Mouse (Mus musculus): Measurements from ENCODE around the gene Gm42420.

Gm42420 gene

DNA sequence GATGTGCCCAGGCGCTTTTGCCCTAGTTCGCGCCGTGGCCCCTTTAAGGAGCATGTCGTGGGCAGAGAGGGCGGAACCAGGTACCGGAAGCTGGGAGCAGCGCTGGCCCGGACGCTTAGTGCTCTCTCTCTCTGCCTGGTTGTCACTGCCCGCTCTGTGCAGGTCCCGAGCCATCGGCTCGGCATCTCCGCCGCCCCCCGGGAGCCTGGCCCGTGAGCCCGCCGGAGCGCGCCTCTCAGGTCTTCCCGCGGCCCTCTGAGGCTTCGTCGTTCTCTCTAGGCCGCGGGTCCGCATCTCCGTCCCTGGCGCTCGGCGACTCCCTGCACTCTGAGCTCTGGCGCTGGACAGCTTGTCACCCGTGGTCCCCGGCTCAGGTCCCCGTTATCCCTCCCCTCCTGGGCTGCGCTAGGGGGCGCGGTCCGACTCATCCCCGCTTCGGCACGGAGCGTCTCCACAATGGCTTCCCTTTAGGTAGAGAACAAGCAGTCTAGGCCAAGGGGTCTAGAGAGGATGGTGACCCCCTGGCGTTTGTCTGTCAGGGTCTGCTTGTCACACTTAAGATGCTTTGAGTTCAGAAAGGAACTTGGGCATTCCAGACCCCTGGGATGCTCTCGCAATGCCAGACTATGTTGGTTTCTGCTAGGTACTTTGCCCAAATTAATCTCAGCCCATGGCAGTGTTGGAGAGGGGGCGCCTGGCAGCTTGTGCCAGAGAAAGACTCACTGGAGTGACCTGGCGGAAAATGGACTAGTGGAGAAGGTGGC, 11.6 kb upstream of the Gm42420 start, which contains the start of gene Adck2:
Gene Adck2, plus strand, starts transcription at position 83 of the 764 bp plus-strand sequence.
- peak in 1 of 2 experiments; percentile 74 for DNase-seq (ENCODE audit: low spot score in 2 of 2)

DNA sequence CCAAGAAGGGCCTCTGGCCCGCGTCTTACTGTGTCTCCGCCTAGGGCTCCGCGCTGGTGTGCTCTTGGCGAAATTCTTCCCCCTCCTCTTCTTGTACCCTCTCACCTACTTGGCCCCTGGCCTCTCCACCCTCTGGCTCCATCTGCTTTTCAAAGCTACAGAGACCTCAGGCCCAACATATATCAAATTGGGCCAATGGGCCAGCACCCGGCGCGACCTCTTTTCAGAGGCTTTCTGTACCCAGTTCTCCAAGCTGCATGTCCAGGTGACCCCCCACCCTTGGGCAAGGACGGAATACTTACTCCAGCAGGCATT, 11.0 kb upstream of the Gm42420 start:
- no peak for DNase-seq (ENCODE audit: low spot score in 2 of 2)

DNA sequence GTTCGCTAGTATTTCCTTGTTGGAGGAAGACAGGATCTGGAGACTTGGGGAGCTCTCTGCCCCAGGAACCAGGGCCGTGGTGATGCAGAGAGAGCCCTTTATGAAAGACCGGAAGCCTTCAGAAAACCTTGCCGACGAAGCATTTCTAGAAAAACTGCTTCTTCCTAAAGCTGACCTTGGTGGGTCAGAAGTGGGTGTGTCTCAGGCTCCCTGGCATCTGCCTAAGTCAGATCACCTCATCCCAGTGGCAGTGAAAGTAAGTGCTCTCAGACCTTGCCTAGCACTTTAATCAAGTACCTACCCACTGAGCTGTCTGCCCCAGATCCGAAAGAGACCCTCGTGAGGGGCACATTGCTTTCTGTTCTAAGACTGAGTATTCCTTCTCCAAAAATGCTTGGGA, 10.6 kb upstream of the Gm42420 start:
- no peak for DNase-seq (ENCODE audit: low spot score in 2 of 2)

DNA sequence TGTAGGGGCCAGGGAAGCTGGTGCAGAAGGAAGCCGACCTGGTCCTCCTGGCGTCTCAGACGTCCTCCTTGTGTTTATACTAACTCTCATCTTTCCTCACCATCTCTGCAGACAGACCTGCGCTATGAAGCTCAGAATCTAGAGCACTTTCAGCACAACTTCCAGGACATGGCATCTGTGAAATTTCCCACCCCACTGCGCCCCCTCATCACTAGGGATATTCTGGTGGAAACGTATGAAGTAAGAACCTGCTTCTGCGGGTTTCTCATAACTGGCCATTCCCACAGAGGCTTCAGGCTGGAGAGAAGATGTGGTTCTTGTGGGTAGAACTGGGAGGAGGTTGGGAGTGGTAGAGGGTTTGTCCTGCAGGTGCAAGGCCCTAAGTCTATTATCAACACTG, 6.0 kb upstream of the Gm42420 start:
- no peak for DNase-seq (ENCODE audit: low spot score in 2 of 2)

DNA sequence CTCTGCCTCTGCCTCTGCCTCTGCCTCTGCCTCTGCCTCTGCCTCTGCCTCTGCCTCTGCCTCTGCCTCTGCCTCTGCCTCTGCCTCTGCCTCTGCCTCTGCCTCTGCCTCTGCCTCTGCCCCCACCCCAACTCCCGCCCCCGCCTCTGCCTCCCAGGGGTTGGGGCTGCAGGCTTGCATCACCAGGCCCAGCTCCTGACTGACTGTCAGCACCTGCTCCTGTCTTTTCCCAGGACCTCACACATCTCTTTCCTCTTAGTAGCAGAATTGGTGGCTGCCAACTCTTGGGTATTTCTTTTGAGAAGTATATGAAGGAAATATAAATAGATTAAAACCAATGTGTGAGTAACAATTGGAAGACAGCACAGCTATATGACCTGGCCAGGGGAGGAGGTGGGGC, 5.0 kb upstream of the Gm42420 start:
- no peak for DNase-seq (ENCODE audit: low spot score in 2 of 2)

DNA sequence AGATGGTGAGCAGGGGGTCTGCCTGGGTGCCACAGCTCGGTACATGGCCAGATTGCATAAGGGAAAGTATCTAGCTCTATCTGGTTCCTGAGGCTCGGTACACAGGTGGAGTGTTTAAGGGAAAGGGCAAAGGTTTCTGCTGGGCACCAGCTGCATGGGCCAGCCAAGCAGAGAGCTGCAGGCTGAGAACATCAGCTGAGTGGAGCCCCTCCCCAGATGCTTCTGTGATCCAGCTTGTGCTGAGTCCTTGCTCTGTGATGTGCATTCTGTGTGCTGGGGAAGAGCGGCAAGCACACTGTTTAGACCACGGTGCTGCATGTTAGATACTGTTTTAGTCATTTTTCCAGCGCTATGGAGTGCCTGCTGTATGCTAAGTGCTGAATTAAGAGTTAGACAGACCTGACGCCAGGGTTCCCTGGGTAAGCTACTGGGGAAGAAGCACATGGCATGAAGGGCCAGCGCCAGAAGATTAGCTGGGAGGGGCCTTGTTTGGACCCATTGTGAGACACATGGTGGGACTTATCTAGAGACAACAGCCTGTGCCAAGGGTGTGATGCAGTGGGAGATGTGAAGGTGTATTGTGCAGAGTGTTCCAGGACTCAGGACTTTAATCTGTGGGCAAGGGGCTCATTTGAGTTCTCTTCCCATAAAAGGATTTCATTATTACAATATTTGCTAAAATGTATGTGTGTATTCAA, 4.3 kb upstream of the Gm42420 start:
- no peak for DNase-seq (ENCODE audit: low spot score in 2 of 2)

DNA sequence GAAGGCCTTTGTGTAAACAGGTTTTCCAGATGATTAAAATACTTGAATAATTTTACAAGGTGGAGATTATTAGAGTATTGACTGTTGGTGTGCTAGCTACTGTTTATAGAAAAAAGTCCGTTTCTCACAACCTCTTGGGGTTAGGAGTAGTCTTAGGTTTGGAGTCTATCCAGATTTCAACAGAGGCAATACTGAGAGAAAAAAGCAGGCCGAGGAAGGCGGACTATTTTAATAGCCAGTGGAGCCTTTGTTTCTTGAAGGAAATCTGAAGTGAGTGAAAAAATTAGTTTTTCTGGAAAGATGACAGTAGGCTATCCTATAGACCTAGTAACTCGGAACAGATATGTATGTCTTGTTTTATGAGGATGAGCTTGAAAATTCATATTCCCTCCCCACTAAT, 5.9 kb downstream of the Gm42420 start:
- no peak for DNase-seq (ENCODE audit: low spot score in 2 of 2)

DNA sequence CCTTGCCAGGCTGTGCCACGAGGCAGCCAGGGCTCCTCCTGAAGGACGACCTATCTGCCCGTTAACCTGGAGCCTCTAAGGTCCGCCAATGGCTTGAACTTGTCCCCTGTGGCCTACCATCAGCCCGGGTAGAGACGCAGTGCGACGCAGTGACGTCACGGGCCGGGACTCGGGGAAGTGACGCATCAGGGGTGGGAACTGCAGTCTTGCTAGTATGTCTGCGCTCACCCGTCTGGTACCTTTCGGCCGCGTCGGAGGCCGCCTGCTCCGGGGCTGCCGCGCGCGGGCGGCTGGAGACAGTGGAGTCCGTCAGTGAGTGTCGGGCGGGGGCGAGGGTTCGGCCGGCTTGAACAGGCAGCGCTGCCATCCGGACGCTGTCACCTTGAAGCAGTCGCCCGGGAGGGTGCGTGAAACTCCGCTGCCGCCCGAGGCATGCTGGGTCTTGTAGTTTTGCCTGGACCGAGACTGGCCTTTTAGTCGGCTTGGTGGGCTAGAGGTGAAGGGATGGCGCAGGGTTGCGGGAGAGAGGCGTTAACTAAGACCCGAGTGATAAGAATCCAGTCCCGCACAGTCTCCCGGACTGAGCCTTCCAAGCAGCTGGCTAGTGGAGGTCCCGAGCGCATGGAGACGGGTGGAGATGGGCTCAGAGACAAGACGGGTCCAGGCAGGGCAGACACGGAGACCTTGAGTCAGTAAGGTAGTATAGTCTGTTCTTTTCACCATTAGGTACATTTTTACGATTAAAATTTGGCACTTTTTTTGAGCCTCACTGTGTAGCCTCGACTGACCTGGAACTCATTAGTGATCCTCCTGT, 7.1 kb downstream of the Gm42420 start, which contains the start of gene Ndufb2:
Gene Ndufb2, plus strand, starts transcription at position 174 of the 814 bp plus-strand sequence.
- DNase-seq (ENCODE audit: low spot score in 2 of 2), result peak; percentile 84 to 96

DNA sequence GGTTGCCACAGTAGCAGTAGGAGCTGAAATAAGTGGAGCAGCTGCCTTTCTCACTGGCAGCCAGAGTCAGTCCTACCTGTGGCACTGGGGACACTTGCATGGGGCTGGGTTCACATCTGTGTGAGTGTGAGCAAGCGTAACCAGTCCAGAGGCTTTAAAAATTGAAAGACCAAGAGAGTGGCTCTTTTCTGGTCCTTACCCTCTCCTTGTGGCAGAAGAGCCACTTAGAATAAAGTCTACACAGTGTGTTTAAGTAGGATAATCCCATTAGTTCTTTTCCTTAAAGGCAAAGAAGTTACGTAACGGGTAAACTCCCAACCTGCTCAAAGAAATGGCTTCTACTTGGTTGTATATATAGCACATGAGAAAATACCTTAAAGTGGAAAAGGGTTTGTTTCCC, 15.3 kb downstream of the Gm42420 start:
- DNase-seq (ENCODE audit: low spot score in 2 of 2), result no peak

DNA sequence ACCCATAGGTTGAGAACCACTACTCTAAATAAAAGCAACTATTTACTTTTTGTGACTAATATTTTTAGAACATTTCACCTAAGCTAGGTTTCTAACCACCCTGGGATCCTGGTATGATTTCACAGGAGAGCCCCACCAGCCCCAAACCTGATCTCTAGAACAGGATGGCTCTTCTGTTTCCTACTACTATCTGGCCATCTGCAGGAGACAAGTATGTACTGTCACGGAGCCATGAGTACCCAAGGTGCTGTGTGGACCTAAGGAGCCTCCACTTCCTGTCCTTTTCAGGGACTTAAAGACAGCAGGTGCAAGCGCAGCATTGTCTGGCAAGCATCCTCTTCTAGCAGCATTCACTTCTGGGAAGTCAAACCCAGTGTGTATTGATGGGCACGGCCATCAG, 16.3 kb downstream of the Gm42420 start:
- no peak for DNase-seq (ENCODE audit: low spot score in 2 of 2)

DNA sequence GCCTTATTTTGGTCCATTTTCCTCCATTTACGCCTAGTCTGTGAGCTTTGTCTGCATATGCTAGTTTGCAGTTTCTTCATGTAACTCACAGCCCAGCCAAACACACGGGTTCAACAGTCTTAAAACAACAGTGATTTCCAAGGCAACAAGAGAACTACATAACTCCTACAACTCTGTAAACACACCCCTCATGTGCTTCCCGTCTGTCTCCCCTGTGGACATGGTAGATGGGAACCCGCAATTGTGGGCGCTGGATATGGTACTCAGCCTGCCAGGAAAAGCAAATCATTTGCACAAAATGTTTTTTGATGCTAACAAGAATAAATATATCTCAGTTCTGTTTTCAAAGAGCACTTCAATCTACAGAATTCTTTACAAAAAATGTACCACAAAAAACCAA, 19.0 kb downstream of the Gm42420 start:
- DNase-seq (ENCODE audit: low spot score in 2 of 2), result peak in 1 of 2 experiments; percentile 32

DNA sequence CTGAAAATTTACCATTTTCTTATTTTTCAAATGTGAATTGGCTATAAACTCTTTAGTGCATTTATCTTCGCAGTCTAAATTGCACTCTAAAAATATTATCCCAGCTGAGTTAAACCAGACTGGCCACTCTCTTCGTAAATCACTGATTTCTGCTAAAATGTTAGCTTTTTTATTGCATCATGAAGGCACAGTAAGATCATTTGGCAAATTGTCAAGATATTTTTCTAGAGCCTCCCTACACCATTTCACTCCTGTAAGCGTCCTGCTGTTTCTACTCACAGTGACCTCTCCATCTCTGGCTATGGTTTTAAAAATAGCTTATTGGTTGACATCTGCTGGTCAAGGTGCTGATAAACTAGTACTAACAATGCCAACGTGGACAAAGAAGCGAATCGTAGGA, 20.5 kb downstream of the Gm42420 start:
- no peak for DNase-seq (ENCODE audit: low spot score in 2 of 2)

DNA sequence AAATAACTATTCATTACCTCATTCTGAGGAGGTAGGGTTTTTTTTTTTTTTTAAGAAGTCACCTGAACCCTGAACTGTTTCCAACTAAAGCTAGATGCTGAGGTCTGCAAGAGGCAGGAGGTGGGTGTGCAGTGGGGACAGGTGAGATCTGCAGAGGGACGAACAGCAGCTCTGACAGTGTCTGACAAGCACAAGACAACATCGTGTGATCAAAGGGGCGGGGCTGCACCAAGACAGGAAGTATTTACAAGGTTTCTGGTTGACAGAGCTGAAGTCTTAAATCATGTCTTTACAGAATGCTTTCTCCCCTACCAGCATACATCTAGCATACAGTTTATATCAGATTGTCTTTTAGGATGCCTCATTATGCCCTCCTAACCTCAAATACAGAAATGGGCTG, 21.3 kb downstream of the Gm42420 start:
- DNase-seq (ENCODE audit: low spot score in 2 of 2), result no peak

DNA sequence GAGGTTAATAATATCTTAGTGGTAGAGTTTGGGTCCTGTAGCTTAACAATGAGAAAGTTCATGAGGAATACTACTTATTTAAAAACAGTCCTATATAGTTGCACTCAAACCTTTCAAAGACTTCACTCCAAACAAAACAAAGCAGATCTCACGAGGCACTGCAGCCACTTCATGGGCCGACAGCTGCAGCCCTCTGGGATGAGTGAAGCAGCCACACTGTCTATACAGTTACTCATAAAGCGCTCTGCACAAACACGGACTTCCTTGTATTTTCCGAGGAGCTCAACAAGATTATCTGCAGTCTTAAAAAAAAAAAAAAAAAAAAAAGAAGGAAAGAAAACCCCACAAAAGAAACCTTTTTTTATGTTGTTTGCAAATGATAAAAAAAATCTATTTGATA, 21.8 kb downstream of the Gm42420 start:
- DNase-seq (ENCODE audit: low spot score in 2 of 2), result no peak

DNA sequence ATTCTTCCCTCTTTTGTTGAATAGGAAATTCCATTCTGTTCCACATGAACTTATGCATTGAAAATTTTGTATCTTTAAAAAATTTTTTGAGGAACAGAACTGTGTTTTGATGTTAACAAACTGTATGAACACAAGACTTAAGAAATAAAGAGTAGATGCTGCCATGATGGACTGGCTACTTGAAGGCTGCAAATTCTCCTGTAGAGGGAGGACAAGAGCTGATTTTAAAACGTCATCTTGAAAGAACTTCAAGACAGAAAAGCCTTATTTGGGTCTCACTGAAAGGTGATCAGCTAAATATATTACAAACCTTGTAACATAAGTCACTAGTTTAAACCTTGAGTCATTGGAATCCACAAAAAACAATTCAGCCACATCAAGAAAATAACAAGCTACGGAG, 24.7 kb downstream of the Gm42420 start:
- DNase-seq (ENCODE audit: low spot score in 2 of 2), result no peak

DNA sequence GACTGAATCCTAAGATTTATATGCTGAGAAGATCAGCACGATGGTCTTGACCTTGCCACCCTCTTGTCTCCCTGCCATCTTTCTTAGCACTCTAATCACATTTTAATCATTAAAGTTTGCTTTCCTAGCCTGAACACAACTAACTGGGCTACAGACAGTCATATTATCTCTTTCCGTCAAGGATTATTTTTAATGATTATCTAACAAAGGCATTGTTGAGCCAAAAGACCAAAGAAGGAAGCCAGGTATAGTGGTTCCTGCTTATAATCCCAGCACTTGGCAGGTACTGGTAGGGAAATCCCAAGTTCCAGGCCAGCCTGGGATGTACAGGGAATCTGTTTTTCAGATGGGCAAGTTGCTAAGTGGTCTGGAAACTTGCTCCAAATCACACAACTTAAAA, 25.7 kb downstream of the Gm42420 start:
- DNase-seq (ENCODE audit: low spot score in 2 of 2), result no peak
